Mouse (Mus musculus) myocyte (in vitro differentiated cells): Measurements from ENCODE around the gene Surf2.

Experiments
- E2F4 ChIP-seq: IDR thresholded peaks from one replicate; pipeline ENCODE4 v1.6.1; 2011; ENCODE audit warnings: mild to moderate bottlenecking, control low read depth, moderate library complexity; ENCODE audit not compliant: insufficient read depth
- MAX ChIP-seq: IDR thresholded peaks from one replicate; pipeline ENCODE4 v1.6.1; 2011; ENCODE audit warnings: low read depth, mild to moderate bottlenecking, control low read depth
- POLR2A ChIP-seq: IDR thresholded peaks from one replicate; pipeline ENCODE4 v1.6.1; 2011; ENCODE audit warnings: low read depth, mild to moderate bottlenecking, control low read depth, moderate library complexity; ENCODE audit not compliant: insufficient read length
- POLR2AphosphoS2 ChIP-seq: IDR thresholded peaks from one replicate; pipeline ENCODE4 v1.6.1; 2011; ENCODE audit warnings: low read depth, control low read depth; ENCODE audit not compliant: insufficient read length
- REST ChIP-seq: IDR thresholded peaks from one replicate; pipeline ENCODE4 v1.6.1; 2011; ENCODE audit warnings: mild to moderate bottlenecking, control low read depth, moderate library complexity; ENCODE audit not compliant: insufficient read depth, insufficient read length
- SRF ChIP-seq: IDR thresholded peaks from one replicate; pipeline ENCODE4 v1.6.1; 2011; ENCODE audit warnings: low read depth; ENCODE audit not compliant: control insufficient read depth, insufficient read length
- TCF12 ChIP-seq: IDR thresholded peaks from one replicate; pipeline ENCODE4 v1.6.1; 2011; ENCODE audit warnings: mild to moderate bottlenecking, control low read depth; ENCODE audit not compliant: poor library complexity, insufficient read depth, severe bottlenecking

- no peak for TF ChIP-seq POLR2A
- no peak for TF ChIP-seq E2F4
- no peak for TF ChIP-seq REST
- peak; percentile 61 for TF ChIP-seq POLR2AphosphoS2
- no peak for TF ChIP-seq MAX
- TF ChIP-seq TCF12 = no peak
- TF ChIP-seq SRF = no peak
Observed at GRCm38 (mm10) chr2:26920190-26920855, 4.2 kb downstream of the Surf2 start.
